Mouse (Mus musculus): ENCODE measurements around the gene Zmiz2. TPM values are rescaled to one million over a fixed set of nuclear protein-coding genes. Genes with fewer than 3 reads are reported as not detected.

Zmiz2 gene
- polyA plus RNA-seq, 1 experiment from 2014 or later, result 7.4 TPM

GRCm38 (mm10) chr11:6436442-6436841 lies 47.6 kb downstream of the Zmiz2 start:
- H3K36me3 ChIP-seq (ENCODE audit: control insufficient read depth, insufficient read depth), result peaks cover 52% of the 10 kb centered on the region
- no peak overlapping the region for H3K27ac ChIP-seq (ENCODE audit: low read length)
- H3K4me1 ChIP-seq (ENCODE audit: control insufficient read depth, insufficient read depth, low read length), result no peaks in the 10 kb centered on the region
- H3K9ac ChIP-seq (ENCODE audit: low read length), result no peak overlapping the region
- no peaks in the 10 kb centered on the region for H3K27me3 ChIP-seq (ENCODE audit: control insufficient read depth, insufficient read depth, low read length)
- no peaks in the 10 kb centered on the region for H3K9me3 ChIP-seq (replicated peaks; ENCODE audit: control insufficient read depth, low read length)
- WGBS, result 66% methylated on average over 8 of the region's 8 CpGs
- no peak overlapping the region for H3K4me3 ChIP-seq (ENCODE audit: low read length)
- H3K4me2 ChIP-seq (ENCODE audit: low read depth, low read length), result no peak overlapping the region
- no peak for ATAC-seq (replicated peaks; ENCODE audit: extremely low read depth, insufficient read depth, low FRiP score)

- Histone ChIP-seq H3K4me1 (ENCODE audit: control insufficient read depth, insufficient read depth, low read length) (peaks cover 2% of the 10 kb centered on the region; the same call in 1 of the 2 replicates), H3K9me3 (replicated peaks; ENCODE audit: control insufficient read depth, low read length) (no peaks in the 10 kb centered on the region), H3K4me3 (ENCODE audit: low read length) (no peak overlapping the region), H3K36me3 (ENCODE audit: control insufficient read depth, insufficient read depth) (peaks cover 40% of the 10 kb centered on the region), H3K27me3 (ENCODE audit: control insufficient read depth, insufficient read depth, low read length) (no peaks in the 10 kb centered on the region), H3K27ac (ENCODE audit: low read length) (no peak overlapping the region), H3K9ac (ENCODE audit: low read length) (no peak overlapping the region), H3K4me2 (ENCODE audit: low read depth, low read length) (no peak overlapping the region)
- no peak for ATAC-seq (replicated peaks; ENCODE audit: extremely low read depth, insufficient read depth, low FRiP score)
- WGBS, result 89% methylated on average over 2 of the region's 2 CpGs
Measured at GRCm38 (mm10) chr11:6437667-6438066, 48.8 kb downstream of the Zmiz2 start.

- peaks cover 11% of the 10 kb centered on the region; the same call in 1 of the 2 replicates for H3K4me1 ChIP-seq (ENCODE audit: control insufficient read depth, insufficient read depth, low read length)
- ATAC-seq (replicated peaks; ENCODE audit: extremely low read depth, insufficient read depth, low FRiP score), result no peak
- H3K27ac ChIP-seq (ENCODE audit: low read length), result no peak overlapping the region
- H3K27me3 ChIP-seq (ENCODE audit: control insufficient read depth, insufficient read depth, low read length), result no peaks in the 10 kb centered on the region
- no peak overlapping the region for H3K9ac ChIP-seq (ENCODE audit: low read length)
- 93% methylated on average over 4 of the region's 4 CpGs for WGBS
- H3K4me2 ChIP-seq (ENCODE audit: low read depth, low read length), result no peak overlapping the region
- H3K4me3 ChIP-seq (ENCODE audit: low read length), result no peak overlapping the region
- peaks cover 28% of the 10 kb centered on the region for H3K36me3 ChIP-seq (ENCODE audit: control insufficient read depth, insufficient read depth)
- H3K9me3 ChIP-seq (replicated peaks; ENCODE audit: control insufficient read depth, low read length), result no peaks in the 10 kb centered on the region
Measured at GRCm38 (mm10) chr11:6440171-6440570, 51.3 kb downstream of the Zmiz2 start.

- peaks cover 13% of the 10 kb centered on the region; the same call in 1 of the 2 replicates for H3K36me3 ChIP-seq (ENCODE audit: control insufficient read depth, insufficient read depth)
- 95% methylated on average over 4 of the region's 4 CpGs for WGBS
- no peak overlapping the region for H3K4me3 ChIP-seq (ENCODE audit: low read length)
Measured at GRCm38 (mm10) chr11:6442566-6442965, 53.7 kb downstream of the Zmiz2 start.

GRCm38 (mm10) chr11:6443102-6443501 lies 54.2 kb downstream of the Zmiz2 start:
- H3K27ac ChIP-seq (ENCODE audit: low read length), result peak overlapping the region; percentile 95; the same call in 1 of the 2 replicates
- peaks cover 10% of the 10 kb centered on the region; the same call in 1 of the 2 replicates for H3K36me3 ChIP-seq (ENCODE audit: control insufficient read depth, insufficient read depth)
- H3K4me1 ChIP-seq (ENCODE audit: control insufficient read depth, insufficient read depth, low read length), result peaks cover 19% of the 10 kb centered on the region; the same call in 1 of the 2 replicates
- no peak for ATAC-seq (replicated peaks; ENCODE audit: extremely low read depth, insufficient read depth, low FRiP score)
- H3K27me3 ChIP-seq (ENCODE audit: control insufficient read depth, insufficient read depth, low read length), result no peaks in the 10 kb centered on the region
- H3K4me2 ChIP-seq (ENCODE audit: low read depth, low read length), result peak overlapping the region; percentile 68
- WGBS, result 40% methylated on average over 4 of the region's 4 CpGs
- no peaks in the 10 kb centered on the region for H3K9me3 ChIP-seq (replicated peaks; ENCODE audit: control insufficient read depth, low read length)
- peak overlapping the region; percentile 80 for H3K4me3 ChIP-seq (ENCODE audit: low read length)
- peak overlapping the region; percentile 91 for H3K9ac ChIP-seq (ENCODE audit: low read length)

More at GRCm38 (mm10) chr11:6442566-6442965, 53.7 kb downstream of the Zmiz2 start:
- Histone ChIP-seq H3K4me1 (ENCODE audit: control insufficient read depth, insufficient read depth, low read length) (peaks cover 17% of the 10 kb centered on the region; the same call in 1 of the 2 replicates), H3K9me3 (replicated peaks; ENCODE audit: control insufficient read depth, low read length) (no peaks in the 10 kb centered on the region), H3K9ac (ENCODE audit: low read length) (no peak overlapping the region), H3K4me2 (ENCODE audit: low read depth, low read length) (peak overlapping the region; percentile 68; the same call in 1 of the 2 replicates), H3K27ac (ENCODE audit: low read length) (no peak overlapping the region), H3K27me3 (ENCODE audit: control insufficient read depth, insufficient read depth, low read length) (no peaks in the 10 kb centered on the region)
- ATAC-seq (replicated peaks; ENCODE audit: extremely low read depth, insufficient read depth, low FRiP score), result no peak

GRCm38 (mm10) chr11:6443727-6444076 lies 54.8 kb downstream of the Zmiz2 start:
- 0% methylated on average over 10 of the region's 10 CpGs for WGBS

GRCm38 (mm10) chr11:6444077-6444853 lies 55.4 kb downstream of the Zmiz2 start, which contains the start of gene H2afv:
Gene H2afv, minus strand, starts transcription at chr11:6444443.
- Histone ChIP-seq H3K9me3 (replicated peaks; ENCODE audit: control insufficient read depth, low read length) (no peaks in the 10 kb centered on the region), H3K36me3 (ENCODE audit: control insufficient read depth, insufficient read depth) (peaks cover 10% of the 10 kb centered on the region; the same call in 1 of the 2 replicates), H3K4me1 (ENCODE audit: control insufficient read depth, insufficient read depth, low read length) (peaks cover 19% of the 10 kb centered on the region; the same call in 1 of the 2 replicates), H3K27me3 (ENCODE audit: control insufficient read depth, insufficient read depth, low read length) (no peaks in the 10 kb centered on the region), H3K4me2 (ENCODE audit: low read depth, low read length) (peak within 1 kb of the TSS; percentile 81), H3K4me3 (ENCODE audit: low read length) (peak within 1 kb of the TSS; percentile 80), H3K27ac (ENCODE audit: low read length) (peak within 1 kb of the TSS; percentile 95), H3K9ac (ENCODE audit: low read length) (peak within 1 kb of the TSS; percentile 91)
- under 1% methylated on average over 79 of the region's 80 CpGs for WGBS
- peak; percentile 97 for ATAC-seq (replicated peaks; ENCODE audit: extremely low read depth, insufficient read depth, low FRiP score)

More at GRCm38 (mm10) chr11:6443727-6444076, 54.8 kb downstream of the Zmiz2 start:
- H3K27ac ChIP-seq (ENCODE audit: low read length), result peak overlapping the region; percentile 95
- H3K4me2 ChIP-seq (ENCODE audit: low read depth, low read length), result peak overlapping the region; percentile 68
- peaks cover 19% of the 10 kb centered on the region; the same call in 1 of the 2 replicates for H3K4me1 ChIP-seq (ENCODE audit: control insufficient read depth, insufficient read depth, low read length)
- no peak for ATAC-seq (replicated peaks; ENCODE audit: extremely low read depth, insufficient read depth, low FRiP score)
- peaks cover 10% of the 10 kb centered on the region; the same call in 1 of the 2 replicates for H3K36me3 ChIP-seq (ENCODE audit: control insufficient read depth, insufficient read depth)
- peak overlapping the region; percentile 80 for H3K4me3 ChIP-seq (ENCODE audit: low read length)
- peak overlapping the region; percentile 91 for H3K9ac ChIP-seq (ENCODE audit: low read length)
- no peaks in the 10 kb centered on the region for H3K9me3 ChIP-seq (replicated peaks; ENCODE audit: control insufficient read depth, low read length)
- no peaks in the 10 kb centered on the region for H3K27me3 ChIP-seq (ENCODE audit: control insufficient read depth, insufficient read depth, low read length)

GRCm38 (mm10) chr11:6445441-6445840 lies 56.6 kb downstream of the Zmiz2 start:
- Histone ChIP-seq H3K27me3 (ENCODE audit: control insufficient read depth, insufficient read depth, low read length) (no peaks in the 10 kb centered on the region), H3K9me3 (replicated peaks; ENCODE audit: control insufficient read depth, low read length) (no peaks in the 10 kb centered on the region), H3K4me1 (ENCODE audit: control insufficient read depth, insufficient read depth, low read length) (peaks cover 19% of the 10 kb centered on the region; the same call in 1 of the 2 replicates), H3K27ac (ENCODE audit: low read length) (no peak overlapping the region), H3K36me3 (ENCODE audit: control insufficient read depth, insufficient read depth) (peaks cover 6% of the 10 kb centered on the region; the same call in 1 of the 2 replicates), H3K9ac (ENCODE audit: low read length) (no peak overlapping the region), H3K4me3 (ENCODE audit: low read length) (no peak overlapping the region), H3K4me2 (ENCODE audit: low read depth, low read length) (no peak overlapping the region)
- 77% methylated on average over 4 of the region's 4 CpGs for WGBS
- ATAC-seq (replicated peaks; ENCODE audit: extremely low read depth, insufficient read depth, low FRiP score), result no peak

- H3K4me1 ChIP-seq (ENCODE audit: control insufficient read depth, insufficient read depth, low read length), result peaks cover 19% of the 10 kb centered on the region; the same call in 1 of the 2 replicates
- H3K27me3 ChIP-seq (ENCODE audit: control insufficient read depth, insufficient read depth, low read length), result no peaks in the 10 kb centered on the region
- no peak overlapping the region for H3K4me3 ChIP-seq (ENCODE audit: low read length)
- H3K36me3 ChIP-seq (ENCODE audit: control insufficient read depth, insufficient read depth), result peaks cover 3% of the 10 kb centered on the region; the same call in 1 of the 2 replicates
- no peak overlapping the region for H3K9ac ChIP-seq (ENCODE audit: low read length)
- H3K4me2 ChIP-seq (ENCODE audit: low read depth, low read length), result no peak overlapping the region
- WGBS, result 79% methylated on average over 7 of the region's 7 CpGs
- no peak for ATAC-seq (replicated peaks; ENCODE audit: extremely low read depth, insufficient read depth, low FRiP score)
- no peak overlapping the region for H3K27ac ChIP-seq (ENCODE audit: low read length)
- H3K9me3 ChIP-seq (replicated peaks; ENCODE audit: control insufficient read depth, low read length), result no peaks in the 10 kb centered on the region
Measured at GRCm38 (mm10) chr11:6445951-6446350, 57.1 kb downstream of the Zmiz2 start.
